Mouse (Mus musculus) MEL-GATA-1-ER (cell line): ENCODE results near the gene Wdfy3.
"Not testable (repeated sequence)": the region's sequence is repeated elsewhere in the genome, so short reads cannot be mapped to it uniquely, and the experiment has no call there.

Experiments
- DNase-seq: peaks from one replicate; pipeline ENCODE4 v3.0.0-alpha.2; 2012; ENCODE audit warnings: low read depth; ENCODE audit errors: extremely low read depth

Gene Wdfy3

DNA sequence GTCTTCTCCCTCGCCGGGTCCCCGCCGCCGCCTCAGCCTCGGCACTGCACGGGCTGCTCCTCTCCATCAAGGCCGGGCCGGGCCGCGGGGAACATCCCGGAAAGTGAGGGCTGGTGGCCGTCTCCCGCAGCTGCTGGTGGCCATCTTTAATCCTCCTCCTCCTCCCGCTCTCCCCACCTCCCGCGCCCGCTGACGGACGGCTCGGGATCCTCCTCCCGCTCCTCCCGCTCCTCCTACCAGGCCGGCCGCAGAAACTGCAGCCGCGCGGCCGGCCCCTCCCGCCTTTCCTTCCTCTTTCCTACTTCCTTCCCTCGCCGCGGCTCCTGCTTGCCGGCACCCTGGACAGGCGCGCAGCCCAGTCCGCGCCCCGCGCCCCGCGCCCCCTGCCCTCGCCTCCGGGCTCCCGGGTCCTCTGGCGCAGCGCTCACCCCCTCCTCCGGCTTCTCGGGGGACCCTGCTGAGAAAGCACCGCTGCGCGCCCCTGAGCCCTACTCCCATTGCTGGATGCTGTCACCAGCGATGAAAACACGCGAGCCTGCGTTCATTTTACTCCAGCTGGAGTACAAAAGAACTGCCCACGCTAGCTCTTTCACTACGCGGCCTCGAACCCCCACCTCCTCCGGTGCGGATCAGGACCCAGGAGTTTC, at the start of gene Wdfy3:
Gene Wdfy3 (minus strand): TSS at position 155 of the 647 bp plus-strand sequence.
- DNase-seq, result peak; percentile 42

DNA sequence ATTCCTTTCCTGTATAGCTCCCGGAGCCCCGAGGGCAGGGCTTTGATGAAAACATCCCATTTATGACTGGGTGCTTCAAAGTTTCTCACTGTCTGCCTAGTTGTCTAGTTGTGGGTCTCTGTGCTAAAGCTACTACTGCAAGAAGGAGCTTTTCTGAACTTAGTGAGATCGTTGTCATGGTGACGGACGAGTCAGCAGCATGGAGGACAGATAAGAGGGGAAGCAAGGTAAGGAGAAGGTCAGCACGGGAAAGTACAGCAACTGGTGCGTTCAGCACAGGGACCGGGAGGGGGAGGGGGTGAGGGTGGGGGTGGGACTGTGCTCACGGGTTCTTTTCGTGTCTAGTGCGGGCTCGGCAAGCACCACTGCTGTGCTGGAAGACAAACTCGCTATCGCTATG, 43.3 kb upstream of the Wdfy3 start:
- DNase-seq, result no peak

DNA sequence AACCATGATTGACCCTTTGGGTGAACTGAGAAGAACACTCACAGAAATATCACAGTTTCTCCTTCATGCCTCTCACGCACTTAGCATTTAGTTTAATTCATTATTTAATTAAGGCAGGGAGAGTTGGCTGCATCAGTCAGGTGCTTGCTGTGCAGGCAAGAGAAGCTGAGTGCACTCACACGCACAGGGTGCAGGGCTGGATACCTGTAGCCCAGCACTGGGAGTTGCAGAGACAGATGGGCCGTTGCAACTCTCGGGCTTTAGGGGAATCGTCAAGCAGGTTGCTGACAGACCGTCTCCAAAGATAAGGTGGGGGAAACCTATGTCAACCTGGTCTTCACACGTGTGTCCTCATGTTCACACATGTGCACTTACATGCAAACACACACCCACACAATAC, 42.3 kb upstream of the Wdfy3 start:
- no peak for DNase-seq

DNA sequence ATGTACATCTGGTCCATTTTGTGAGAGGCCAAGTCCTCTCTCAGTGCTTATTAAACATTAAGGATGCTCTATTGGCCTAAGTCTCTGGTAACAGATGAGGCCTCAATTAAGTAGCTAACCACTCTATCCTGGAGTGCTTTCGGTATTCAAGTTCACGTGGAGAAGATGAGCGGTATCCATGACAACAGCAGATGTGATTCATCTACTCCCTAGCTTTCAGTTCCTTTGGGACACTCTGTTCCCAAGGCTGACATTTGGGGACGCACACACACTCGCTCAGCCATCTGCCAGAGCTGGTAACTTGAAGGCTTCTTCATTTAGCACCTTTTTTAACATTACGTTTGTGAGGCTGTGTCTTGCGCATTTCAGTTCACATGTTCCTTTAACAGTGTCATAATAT, 40.3 kb upstream of the Wdfy3 start:
- DNase-seq, result no peak

DNA sequence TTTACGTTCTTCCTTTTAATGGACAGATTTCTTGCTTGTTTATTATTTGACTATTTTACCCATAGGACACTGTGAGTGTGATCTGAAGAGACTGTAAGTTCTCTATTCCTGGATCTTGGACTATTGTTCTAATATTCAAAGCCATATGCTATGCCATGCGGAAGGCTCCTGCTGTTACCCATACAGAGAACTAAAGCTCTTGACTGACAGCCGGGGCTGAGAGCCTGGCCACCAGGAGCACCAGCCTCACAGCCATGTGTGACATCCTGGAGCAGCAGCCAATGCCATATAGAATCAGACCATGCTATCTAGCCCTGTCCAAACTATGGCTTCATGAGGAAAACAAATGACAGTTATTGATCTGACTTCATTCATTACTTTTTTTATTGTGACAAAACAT, 36.2 kb upstream of the Wdfy3 start:
- DNase-seq, result no peak

DNA sequence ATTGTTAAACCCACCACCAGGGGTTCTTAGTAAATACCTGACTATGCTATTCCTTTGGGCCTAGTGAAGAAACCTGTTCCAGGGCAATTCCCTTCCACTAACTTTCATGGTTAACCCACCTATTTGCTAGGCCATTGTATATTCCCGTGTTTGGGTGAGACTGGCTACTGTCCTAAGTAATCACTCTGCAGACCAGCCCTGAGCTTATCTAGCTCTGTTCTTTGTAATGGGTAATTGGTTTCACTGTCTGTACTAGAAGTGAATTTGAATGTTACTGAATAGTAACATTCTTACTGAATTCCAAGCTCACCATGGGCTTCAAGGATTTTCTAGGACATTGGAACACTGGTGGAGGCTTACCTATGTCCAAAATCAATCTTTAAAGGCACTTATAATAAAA, 32.1 kb upstream of the Wdfy3 start:
- not testable (repeated sequence) for DNase-seq

DNA sequence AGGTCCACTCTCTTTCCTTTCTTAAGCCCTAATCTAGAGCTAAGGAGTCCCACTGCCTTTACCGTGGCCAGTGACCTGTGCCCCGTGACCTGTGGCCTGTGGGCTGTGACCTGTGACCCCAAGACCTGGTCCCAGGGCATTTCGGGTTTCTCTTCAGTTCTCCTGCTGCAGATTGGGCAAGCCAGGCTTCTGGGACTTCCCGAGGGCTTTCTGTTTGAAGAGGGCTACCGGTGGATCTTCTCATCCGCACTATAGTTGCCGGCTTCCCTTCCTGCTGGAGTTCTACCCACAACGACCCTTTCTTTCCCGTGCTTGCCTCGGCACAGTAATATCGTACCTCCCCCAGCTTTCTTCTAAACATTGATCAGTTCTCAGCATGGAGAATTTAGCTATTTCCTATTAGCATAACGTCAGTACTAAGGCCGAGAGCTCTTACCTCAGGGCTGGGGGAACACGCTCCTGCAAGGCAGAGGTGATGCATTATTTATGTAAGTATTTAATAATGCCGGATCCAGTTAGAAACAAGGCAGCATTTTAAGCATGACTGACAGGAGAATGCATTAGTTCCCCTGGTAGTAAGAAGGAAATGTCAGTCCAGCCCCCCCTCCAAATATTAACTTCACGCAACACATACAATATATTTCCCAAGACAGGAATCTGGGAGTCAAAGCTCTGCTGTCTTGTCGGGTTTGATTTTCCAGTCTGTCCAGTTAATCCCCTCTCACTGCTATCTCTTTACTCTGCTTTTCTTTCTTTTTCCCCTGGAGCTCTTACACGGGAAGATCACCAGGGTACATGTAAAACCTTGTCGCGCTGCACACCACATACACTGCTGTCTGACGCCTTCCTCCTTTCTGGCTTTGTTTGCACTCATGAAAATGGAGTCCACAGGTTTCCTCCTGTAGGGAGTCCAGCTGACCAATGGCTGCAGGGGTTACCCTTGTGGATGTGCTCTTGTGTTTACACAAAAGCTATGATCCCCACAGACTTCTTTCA, 30.8 kb upstream of the Wdfy3 start:
- no peak for DNase-seq

DNA sequence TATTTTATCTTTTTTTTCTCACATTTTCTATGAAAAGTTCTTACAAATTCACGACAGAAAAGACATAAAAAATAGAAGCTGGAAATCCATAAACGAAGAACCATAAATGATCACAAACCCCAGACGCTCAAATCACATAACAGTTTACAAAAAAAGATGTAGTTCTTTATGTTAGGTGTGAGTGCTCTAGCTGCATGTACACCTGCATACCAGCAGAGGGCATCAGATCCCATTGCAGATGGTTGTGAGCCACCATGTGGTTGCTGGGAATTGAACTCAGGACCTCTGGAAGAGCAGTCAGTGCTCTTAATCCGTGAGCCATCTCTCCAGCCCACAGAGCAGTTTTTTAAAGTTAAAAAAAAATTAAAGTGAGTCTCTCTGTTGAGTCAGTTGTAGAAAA, 25.9 kb upstream of the Wdfy3 start:
- no peak for DNase-seq

DNA sequence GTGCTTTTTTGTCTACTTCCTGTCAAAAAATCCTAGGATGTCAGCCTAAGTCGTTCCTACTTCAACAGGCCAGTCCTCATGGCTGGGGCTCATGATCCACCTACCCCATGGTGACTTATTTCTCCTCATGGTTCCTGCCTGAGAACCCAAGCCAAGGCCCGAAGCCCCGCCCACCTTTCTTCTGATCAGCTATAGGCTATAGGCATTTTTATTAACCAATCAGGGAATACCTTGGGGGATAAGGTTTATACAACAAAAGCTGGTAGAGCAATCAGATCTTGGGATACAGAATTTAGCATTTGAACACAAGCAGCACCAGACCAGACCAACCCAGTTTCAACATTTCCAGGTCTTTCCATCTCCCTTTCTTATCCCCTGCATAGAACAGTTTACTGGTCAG, 21.0 kb upstream of the Wdfy3 start:
- DNase-seq, result no peak

DNA sequence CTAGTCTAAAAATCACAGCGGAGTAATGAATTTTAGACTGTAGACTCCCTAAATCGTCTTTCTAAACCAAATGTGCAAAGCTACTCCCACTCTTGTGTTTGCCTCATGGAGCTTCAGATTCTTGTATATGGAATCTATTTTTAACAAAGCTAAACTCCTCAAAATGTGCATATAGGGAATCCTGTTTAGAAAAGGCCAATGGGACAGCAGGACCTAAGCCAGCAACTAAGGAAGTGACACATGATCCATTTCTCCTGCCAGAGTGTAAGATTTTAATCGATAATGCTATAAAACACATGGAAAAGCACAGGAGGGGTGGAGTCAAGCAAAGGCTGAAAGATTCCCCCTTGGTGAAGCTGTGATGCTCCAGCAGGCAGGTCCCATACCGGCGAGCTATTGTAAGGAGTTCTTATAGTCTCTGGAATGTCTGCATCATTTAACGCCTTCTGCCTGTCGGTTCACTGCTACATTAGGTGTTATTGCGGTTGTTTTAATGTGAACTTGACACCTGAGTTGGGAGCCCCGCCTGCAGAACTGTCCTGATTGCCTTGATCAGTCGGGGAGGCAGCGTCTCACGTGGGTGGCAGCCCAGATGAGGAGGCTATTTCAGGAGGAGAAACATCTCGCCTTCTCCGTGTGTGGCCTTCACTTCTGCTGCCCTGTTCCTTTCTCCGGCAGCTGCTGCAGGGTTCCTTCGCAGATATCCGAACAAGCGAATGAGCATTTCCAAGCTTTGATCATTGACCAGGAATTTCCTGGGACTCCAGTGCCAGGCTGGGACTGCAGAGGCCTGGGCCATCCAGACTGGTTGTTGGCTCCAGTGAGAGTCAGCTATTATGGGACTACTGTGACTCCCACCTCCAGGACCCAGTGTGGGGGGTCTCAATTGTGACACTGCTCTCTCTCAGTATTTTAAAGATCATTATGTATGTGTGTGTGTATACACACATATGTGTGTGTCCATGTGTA, 15.3 kb upstream of the Wdfy3 start:
- DNase-seq, result no peak

DNA sequence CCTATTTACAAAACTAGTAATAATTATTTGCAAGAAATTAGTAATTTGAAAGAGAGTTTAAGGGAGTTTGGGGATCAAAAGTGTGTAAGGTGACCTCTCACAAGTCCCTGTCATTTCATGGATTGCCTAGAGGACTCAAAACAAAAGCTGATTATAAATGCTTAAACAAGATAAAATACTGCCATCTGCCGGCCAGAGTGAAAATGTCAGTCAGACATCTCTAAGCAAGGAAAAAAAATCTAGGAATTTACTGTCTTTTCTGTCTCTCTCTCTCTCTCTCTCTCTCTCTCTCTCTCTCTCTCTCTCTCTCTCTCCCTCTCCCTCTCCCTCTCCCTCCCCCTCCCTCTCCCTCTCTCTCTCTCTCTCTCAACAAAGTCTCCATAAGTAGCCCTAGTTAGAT, 4.4 kb upstream of the Wdfy3 start:
- peak; percentile 56 for DNase-seq

DNA sequence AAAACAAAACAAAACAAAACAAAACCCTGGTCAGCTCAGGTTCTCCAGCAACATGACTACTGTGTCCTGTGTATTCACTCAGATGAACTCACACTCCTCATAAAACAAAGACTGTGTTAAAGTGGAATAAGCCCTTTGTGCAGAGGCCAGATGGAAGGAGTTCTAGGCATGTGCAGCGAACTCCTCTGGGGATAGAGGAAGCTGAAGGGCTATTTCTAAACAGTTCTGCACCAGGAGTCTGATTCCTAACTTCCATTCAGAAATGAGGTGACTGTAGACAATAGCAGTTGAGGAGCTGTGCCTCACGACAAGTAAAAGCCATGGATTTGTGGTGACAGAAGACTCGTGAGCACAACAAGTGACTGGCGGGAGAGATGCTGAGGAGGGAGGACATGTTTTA, 2.3 kb upstream of the Wdfy3 start:
- no peak for DNase-seq

DNA sequence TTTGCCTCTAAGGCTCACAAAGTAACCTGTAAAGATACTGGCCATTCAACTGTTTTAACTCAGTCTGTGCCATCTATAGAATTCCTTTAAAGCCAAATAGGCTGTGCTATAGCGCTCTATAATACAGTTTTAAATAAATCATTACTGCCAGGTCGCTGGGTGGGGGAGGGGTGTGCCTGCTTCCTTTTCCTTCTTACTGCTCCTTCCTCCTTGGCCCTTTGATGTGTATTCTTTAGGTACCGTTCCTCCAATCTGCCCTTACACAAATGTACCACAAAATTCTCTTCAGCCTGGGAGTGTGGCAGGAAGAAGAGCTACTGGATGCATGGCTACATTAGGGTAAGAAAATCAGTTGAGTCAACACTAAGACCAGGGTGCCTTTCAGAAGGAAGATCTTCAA, 1.5 kb upstream of the Wdfy3 start:
- DNase-seq, result no peak

DNA sequence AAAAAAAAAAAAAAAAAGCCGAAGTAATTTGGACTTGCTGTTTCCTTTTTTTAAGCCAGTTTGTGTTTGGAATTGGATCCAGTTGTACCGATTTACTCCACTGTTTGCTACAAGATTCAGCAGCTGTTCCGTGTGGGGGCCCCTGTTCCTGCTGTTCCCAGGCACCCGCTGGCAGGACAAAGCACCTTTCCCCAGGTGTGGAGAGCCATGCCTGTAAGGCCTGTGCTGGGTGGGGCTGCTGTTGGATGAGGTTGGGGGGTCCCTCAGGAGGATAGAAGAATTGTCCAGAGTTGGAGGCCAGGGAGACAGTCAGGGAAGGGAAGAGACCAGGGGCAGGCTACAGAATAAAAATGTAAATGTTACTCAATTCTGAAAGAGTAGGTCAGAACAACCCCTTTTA, 1.1 kb upstream of the Wdfy3 start:
- DNase-seq, result no peak

DNA sequence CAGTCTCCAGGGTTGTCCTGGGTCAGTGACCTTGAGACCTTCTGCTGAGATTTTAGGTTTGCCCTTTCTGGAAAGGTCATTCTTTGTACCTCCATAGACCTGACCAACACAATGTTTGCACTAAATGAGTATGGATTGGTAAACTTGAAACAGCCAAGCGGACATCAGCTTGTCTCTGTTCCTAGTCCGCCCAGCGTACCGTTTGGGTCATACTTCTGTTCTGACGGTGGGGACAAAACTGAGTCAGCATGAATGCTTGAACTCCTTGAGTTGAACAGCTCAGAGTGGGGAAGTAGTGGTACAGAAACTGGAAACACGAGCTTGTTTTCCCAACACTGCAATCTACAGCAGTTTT, 670 bp upstream of the Wdfy3 start:
- no peak for DNase-seq

DNA sequence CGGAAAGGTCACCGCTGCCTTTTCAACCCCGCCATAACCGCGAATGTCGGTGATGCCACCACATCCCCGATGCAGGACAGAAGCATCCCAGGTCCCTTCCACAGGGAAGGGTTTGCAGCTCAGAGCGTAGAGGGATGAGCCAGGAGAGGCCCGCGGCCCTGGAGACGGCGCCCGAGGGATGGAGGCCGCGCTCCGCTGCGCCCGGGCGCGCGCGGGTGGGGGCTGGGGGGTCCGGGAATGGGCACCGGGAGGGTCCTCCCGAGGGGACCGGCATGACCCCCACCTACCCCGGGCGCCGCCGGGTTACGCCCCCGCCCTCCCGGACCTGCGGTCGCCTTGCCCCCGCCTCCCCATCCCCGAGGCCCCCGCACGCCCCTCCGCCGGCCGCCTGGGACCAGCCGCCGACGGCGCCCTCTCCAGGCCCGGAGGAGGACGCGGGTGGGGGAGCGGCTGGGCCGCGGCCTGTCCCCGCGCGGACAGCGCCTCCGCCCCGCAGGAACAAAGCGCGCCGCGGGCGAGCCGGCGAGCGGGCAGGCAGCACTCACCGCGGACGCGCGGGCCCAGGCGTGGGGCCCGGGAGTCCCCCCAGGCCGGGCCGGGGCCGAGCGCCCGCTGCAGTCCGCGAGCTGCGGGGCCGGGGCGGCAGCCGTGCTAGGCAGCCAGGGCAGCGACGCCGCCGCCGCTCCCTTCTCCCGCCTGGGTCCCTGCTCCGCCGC, 512 bp downstream of the Wdfy3 start:
- DNase-seq, result no peak

DNA sequence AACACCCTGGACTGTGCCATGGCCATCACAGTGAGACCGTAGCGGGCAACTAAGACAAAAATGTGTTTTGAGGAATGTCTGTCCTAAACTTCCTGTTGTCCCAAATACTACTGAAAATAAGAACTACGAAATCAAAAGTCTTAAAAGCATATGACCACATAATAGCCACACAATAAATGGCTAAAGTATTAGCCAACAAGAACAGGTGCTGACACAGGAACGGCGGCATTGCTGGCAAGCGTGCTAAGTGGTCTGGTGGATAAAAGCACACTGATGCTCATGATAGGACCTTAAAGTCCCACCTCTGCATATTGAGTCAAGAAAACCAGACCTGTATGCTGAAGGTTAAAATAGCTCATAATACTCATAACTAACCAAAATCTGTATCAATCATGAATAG, 3.3 kb downstream of the Wdfy3 start:
- no peak for DNase-seq

DNA sequence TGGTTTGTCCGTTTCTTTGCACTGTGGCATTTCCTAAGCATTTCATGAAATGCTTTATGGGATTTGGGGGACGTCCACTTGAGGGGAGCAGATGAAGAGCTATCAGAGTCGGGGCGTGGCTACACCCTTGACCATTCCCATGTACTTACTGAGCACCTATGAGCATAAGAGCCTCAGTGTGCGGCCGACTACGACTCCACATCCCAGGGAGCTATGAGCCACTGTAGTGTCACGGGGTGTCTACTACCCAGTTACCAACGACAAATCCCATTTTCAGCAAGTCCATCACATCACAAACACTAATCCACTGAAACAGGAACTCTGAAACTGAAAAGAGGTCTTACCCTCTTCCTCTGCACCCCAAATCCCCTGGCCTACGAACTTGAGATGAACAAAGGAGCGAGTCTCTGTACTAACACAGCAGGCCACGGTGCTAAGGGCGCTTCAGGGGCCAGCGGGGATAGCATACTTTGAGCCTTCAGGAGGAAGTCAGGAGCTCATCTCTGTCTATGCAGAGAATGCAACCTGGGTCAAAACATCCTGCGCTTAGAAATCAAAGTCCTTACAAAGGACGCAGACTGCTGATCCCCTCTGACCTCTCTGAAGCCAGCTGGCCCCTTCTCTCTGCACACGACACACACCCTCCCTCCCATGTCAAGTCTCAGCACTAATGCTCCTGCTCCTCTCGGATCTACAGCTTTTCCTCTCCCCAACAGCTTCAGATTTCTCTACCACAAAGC, 6.5 kb downstream of the Wdfy3 start:
- DNase-seq, result no peak

DNA sequence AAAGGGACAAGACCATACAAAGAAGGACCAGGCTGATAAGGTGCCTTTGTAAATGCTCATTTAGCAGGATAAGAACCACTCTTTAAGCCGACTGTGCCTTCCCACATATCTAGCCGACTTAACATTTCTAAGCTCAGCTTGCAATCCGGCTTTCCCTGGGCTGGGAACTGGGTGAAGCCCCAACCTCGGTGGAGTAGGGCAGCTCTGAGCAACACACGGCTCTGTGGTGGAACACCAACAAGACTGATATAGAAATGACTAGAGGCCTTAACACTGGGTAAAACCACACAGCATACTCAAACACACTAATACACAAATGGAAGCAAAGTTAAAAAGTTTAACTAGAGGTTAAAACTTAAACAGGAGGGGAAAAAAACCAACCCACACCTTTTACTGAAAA, 7.9 kb downstream of the Wdfy3 start:
- DNase-seq, result no peak

DNA sequence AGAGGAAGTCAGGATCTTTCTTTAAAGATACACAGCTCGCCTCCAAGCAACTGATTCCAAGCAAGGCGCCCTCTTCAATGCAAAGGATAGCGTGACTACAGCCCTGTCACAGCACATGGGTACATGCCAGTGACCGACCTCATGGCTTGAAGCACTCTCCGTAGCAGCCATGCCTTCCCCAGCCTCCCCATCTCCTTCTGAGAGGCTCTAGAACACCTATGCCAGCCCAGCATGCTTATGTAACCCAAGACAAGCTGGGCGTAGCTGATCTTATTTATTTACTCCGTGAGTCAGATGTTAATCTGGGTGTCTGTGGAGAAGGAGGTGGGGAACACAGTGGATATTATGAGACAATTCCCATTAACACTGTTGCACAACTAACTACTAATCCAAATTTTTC, 13.8 kb downstream of the Wdfy3 start:
- no peak for DNase-seq
